Mouse (Mus musculus): ENCODE data around the gene Spag16.

DNA sequence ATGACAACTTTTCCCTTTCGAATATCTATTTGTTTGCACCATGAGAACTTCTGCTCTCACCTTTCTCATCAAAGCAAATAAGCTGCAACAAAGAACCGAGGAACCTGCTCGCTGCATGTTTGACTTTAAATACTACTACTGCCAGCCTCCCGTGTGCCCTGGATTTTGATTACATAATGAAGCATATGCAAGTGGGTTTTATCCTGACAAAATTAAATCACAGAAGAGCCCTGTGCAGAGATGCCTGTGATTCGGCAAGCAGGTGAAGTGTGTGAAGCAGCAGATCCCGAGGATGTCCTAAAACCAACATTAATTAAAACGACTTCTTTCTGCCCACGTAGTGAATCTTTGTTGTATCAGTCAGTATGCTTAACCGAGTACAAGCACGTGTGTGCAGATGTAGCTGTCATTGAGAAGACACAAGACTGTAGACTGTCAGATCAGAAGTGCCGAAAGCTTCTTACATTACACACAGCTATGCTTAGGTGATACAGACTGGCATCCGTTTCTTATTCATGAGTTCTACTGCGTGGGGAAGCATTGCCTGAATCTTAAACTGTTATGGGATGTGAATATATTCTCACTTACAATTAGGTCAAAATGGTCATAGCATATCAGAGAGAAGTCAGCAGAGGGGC, 489.5 kb downstream of the Spag16 start:
- no peak for TF ChIP-seq CTCF (IDR thresholded peaks at IDR 0.05; ENCODE audit: control insufficient read depth, insufficient read depth, insufficient replicate concordance, low read depth, low read length)
- no peak for TF ChIP-seq POLR2A (IDR thresholded peaks at IDR 0.05; ENCODE audit: control insufficient read depth, low read depth, low read length)
